Mouse (Mus musculus) myocyte (in vitro differentiated cells): ENCODE measurements at regions not wholly inside any gene's neighbourhood (a gene's known extent, or its start where the extent isn't known, plus 50 kb on each side); places are given as distances from the start of the nearest gene placed in this dataset.

Experiments used
- H3K27me3 ChIP-seq: one replicate; pipeline ENCODE4 v1.6.1; 2011; ENCODE audit not compliant: control insufficient read depth, insufficient read depth, insufficient read length
- H3K36me3 ChIP-seq: one replicate; pipeline ENCODE4 v1.6.1; 2011; ENCODE audit not compliant: control insufficient read depth, insufficient read depth
- H3K4me2 ChIP-seq: one replicate; pipeline ENCODE4 v1.6.1; 2011; ENCODE audit warnings: low read depth, control low read depth
- H3K4me3 ChIP-seq: one replicate; pipeline ENCODE4 v1.5.1; 2011; ENCODE audit warnings: mild to moderate bottlenecking, control low read depth, moderate library complexity
- H3K79me2 ChIP-seq: one replicate; pipeline ENCODE4 v1.6.1; 2011; ENCODE audit not compliant: control insufficient read depth, insufficient read depth
- H3ac ChIP-seq: one replicate; pipeline ENCODE4 v1.6.1; 2011; ENCODE audit not compliant: control insufficient read depth, insufficient read length
- CEBPB ChIP-seq: IDR thresholded peaks from 2 replicates; pipeline ENCODE4 v1.6.1; 2011; ENCODE audit warnings: mild to moderate bottlenecking, moderate library complexity; ENCODE audit not compliant: poor library complexity, insufficient read depth, severe bottlenecking
- E2F4 ChIP-seq: IDR thresholded peaks from one replicate; pipeline ENCODE4 v1.6.1; 2011; ENCODE audit warnings: mild to moderate bottlenecking, control low read depth, moderate library complexity; ENCODE audit not compliant: insufficient read depth
- MAX ChIP-seq: IDR thresholded peaks from one replicate; pipeline ENCODE4 v1.6.1; 2011; ENCODE audit warnings: low read depth, mild to moderate bottlenecking, control low read depth
- MYOD1 ChIP-seq, 3 experiments: IDR thresholded peaks; one replicate each; pipeline ENCODE4 v1.6.1; 2011; ENCODE audit warnings: control low read depth in 2 of 3, low read depth in 2 of 3, mild to moderate bottlenecking in 2 of 3, moderate library complexity in 1 of 3; ENCODE audit not compliant: insufficient read length in 2 of 3, control insufficient read depth in 1 of 3
- MYOG ChIP-seq, 3 experiments: IDR thresholded peaks; one replicate each; pipeline ENCODE4 v1.6.1; 2011; ENCODE audit warnings: control low read depth in 2 of 3, low read depth in 2 of 3, mild to moderate bottlenecking in 2 of 3; ENCODE audit not compliant: insufficient read length in 2 of 3, control insufficient read depth in 1 of 3, insufficient read depth in 1 of 3
- POLR2A ChIP-seq: IDR thresholded peaks from one replicate; pipeline ENCODE4 v1.6.1; 2011; ENCODE audit warnings: low read depth, mild to moderate bottlenecking, control low read depth, moderate library complexity; ENCODE audit not compliant: insufficient read length
- POLR2AphosphoS2 ChIP-seq: IDR thresholded peaks from one replicate; pipeline ENCODE4 v1.6.1; 2011; ENCODE audit warnings: low read depth, control low read depth; ENCODE audit not compliant: insufficient read length
- REST ChIP-seq: IDR thresholded peaks from one replicate; pipeline ENCODE4 v1.6.1; 2011; ENCODE audit warnings: mild to moderate bottlenecking, control low read depth, moderate library complexity; ENCODE audit not compliant: insufficient read depth, insufficient read length
- SRF ChIP-seq: IDR thresholded peaks from one replicate; pipeline ENCODE4 v1.6.1; 2011; ENCODE audit warnings: low read depth; ENCODE audit not compliant: control insufficient read depth, insufficient read length
- TCF12 ChIP-seq: IDR thresholded peaks from one replicate; pipeline ENCODE4 v1.6.1; 2011; ENCODE audit warnings: mild to moderate bottlenecking, control low read depth; ENCODE audit not compliant: poor library complexity, insufficient read depth, severe bottlenecking
- TCF3 ChIP-seq: IDR thresholded peaks from one replicate; pipeline ENCODE4 v1.6.1; 2011; ENCODE audit warnings: low read depth, control low read depth; ENCODE audit not compliant: insufficient read length
- USF1 ChIP-seq: IDR thresholded peaks from one replicate; pipeline ENCODE4 v1.6.1; 2011; ENCODE audit warnings: low read depth, mild to moderate bottlenecking, control low read depth, moderate library complexity

- Histone ChIP-seq H3K79me2 (no peaks in the 10 kb centered on the region), H3ac (no peak overlapping the region), H3K4me3 (no peak overlapping the region), H3K36me3 (no peaks in the 10 kb centered on the region), H3K4me2 (peak overlapping the region; percentile 68), H3K27me3 (no peaks in the 10 kb centered on the region)
- no peak for TF ChIP-seq E2F4
- peak in 2 of 3 experiments; percentile 5 to 32 for TF ChIP-seq MYOD1 (IDR thresholded peaks at IDR 0.05; ENCODE audit: control insufficient read depth in 1 of 3, insufficient read length in 2 of 3, low read depth in 2 of 3)
- TF ChIP-seq REST, result no peak
- no peak for TF ChIP-seq SRF
- TF ChIP-seq MAX, result no peak
- no peak for TF ChIP-seq POLR2AphosphoS2
- TF ChIP-seq TCF12, result no peak
- TF ChIP-seq USF1, result no peak
- no peak for TF ChIP-seq TCF3
- peak in 1 of 3 experiments; percentile 48 for TF ChIP-seq MYOG (IDR thresholded peaks at IDR 0.05; ENCODE audit: control insufficient read depth in 1 of 3, insufficient read depth in 1 of 3, insufficient read length in 2 of 3, low read depth in 2 of 3)
- TF ChIP-seq POLR2A, result no peak
- no peak for TF ChIP-seq CEBPB
Observed at GRCm38 (mm10) chr7:37336851-37337531, 436.4 kb downstream of the Zfp536 start.

DNA sequence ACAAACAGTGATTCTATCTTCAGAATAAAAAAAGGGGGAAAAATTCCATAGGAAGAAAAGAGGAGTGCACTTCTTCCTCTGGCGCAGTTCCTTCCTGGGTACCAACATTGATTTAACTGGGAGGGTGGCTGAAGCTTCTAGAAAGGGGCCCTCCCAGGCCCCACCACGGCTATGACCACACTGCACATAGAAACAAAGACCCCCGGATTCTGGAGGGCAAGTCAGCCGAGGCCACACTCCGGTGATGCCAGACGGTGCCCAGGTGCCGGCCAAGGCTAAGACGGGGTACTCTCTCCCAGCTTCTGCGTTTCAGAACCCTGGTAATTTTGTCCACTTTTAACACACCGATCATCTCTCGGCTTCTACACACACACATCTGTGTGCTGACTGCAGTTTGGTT, 435.8 kb downstream of the Zfp536 start:
- H3K4me2 ChIP-seq, result peak overlapping the region; percentile 68
- TF ChIP-seq TCF12 (no peak), MAX (no peak), TCF3 (no peak), SRF (no peak), POLR2A (no peak), REST (no peak), E2F4 (no peak), POLR2AphosphoS2 (no peak), MYOD1 (IDR thresholded peaks at IDR 0.05; ENCODE audit: control insufficient read depth in 1 of 3, insufficient read length in 2 of 3, low read depth in 2 of 3) (no peak), USF1 (no peak), CEBPB (no peak), MYOG (IDR thresholded peaks at IDR 0.05; ENCODE audit: control insufficient read depth in 1 of 3, insufficient read depth in 1 of 3, insufficient read length in 2 of 3, low read depth in 2 of 3) (no peak)
- H3K4me3 ChIP-seq, result no peak overlapping the region
- no peak overlapping the region for H3ac ChIP-seq
- H3K36me3 ChIP-seq, result no peaks in the 10 kb centered on the region
- no peaks in the 10 kb centered on the region for H3K27me3 ChIP-seq
- H3K79me2 ChIP-seq, result no peaks in the 10 kb centered on the region

DNA sequence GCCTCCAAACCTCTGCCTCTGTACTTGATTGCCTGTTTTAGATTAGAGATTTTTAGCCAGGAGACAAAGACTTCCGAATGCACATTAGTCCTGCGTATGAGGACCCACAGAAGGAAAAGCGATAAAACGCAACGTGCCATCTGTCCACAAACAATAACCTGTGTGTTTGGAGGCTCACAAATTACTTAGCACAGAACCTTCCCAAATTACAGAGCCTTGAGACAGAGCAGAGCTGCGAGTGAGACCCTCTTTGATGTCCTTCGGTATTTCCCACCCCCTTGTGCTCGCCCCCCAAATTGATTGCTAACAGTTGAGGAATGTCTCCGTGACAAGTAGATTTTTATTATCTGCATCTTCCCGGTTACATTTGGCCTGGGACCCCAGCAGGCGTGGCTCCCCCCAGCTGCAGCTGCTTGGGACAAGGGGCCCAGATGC, 435.4 kb downstream of the Zfp536 start:
- Histone ChIP-seq H3K4me2 (no peak overlapping the region), H3K4me3 (no peak overlapping the region), H3ac (no peak overlapping the region), H3K79me2 (no peaks in the 10 kb centered on the region), H3K27me3 (no peaks in the 10 kb centered on the region), H3K36me3 (no peaks in the 10 kb centered on the region)
- TF ChIP-seq POLR2AphosphoS2 (no peak), E2F4 (no peak), SRF (no peak), POLR2A (no peak), MYOG (IDR thresholded peaks at IDR 0.05; ENCODE audit: control insufficient read depth in 1 of 3, insufficient read depth in 1 of 3, insufficient read length in 2 of 3, low read depth in 2 of 3) (peak in 1 of 3 experiments; percentile 12), CEBPB (no peak)

DNA sequence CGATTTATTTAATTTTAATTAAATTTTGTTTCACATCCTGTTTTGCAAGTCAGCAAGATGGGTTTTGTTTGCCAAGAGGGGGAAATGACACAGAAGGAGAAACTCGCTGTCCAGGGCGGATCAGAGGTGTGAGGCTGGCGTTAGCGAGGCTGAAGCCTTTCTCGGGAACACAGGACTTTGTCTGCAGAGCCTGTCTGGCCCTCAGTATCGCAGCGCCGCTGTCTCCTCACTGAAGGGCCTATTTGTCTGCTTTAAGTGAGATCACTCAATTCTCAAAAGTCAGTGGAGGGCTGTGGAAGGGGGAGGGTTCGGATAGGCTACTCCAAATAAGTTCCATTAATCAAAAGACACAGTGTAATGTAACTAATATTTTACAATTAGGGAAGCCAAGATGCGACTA, 430.8 kb downstream of the Zfp536 start:
- Histone ChIP-seq H3K79me2 (no peaks in the 10 kb centered on the region), H3K4me2 (no peak overlapping the region), H3ac (no peak overlapping the region), H3K27me3 (no peaks in the 10 kb centered on the region), H3K36me3 (no peaks in the 10 kb centered on the region), H3K4me3 (no peak overlapping the region)
- no peak for TF ChIP-seq TCF3
- no peak for TF ChIP-seq SRF
- no peak for TF ChIP-seq MYOD1 (IDR thresholded peaks at IDR 0.05; ENCODE audit: control insufficient read depth in 1 of 3, insufficient read length in 2 of 3, low read depth in 2 of 3)
- no peak for TF ChIP-seq POLR2A
- TF ChIP-seq USF1, result no peak
- no peak for TF ChIP-seq POLR2AphosphoS2
